Mouse (Mus musculus): ENCODE measurements around the gene Stk32b. TPM values are rescaled to one million over a fixed set of nuclear protein-coding genes. Genes with fewer than 3 reads are reported as not detected.

Stk32b gene
- polyA plus RNA-seq, 1 experiment: 0.88 TPM

DNA sequence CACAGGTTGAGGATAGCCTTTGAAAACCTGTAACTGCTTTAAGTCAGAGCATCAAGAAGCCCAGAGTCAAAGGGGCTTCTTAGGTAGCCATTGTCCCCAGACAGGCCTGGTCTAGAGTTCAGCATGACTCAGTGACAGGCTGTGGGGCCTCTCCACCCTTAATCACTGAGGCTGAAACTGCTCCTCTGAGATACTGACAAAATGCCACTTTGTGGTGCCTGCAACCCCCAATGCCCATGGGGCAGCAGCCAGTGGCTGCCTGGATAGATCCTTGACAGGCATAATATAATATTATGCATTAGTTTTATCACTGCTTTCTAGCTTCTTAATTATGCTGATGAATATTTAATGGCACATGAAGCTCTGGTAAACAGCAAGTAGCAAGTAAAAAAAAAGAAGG is 289.8 kb downstream of the Stk32b start:
- H3K4me1 ChIP-seq (ENCODE audit: control insufficient read depth, insufficient read depth, low read length): no peaks in the 10 kb centered on the region
- H3K27ac ChIP-seq (ENCODE audit: insufficient read depth, low read length): no peak overlapping the region
- H3K4me3 ChIP-seq (ENCODE audit: insufficient read depth, low read length): no peak overlapping the region
- TF ChIP-seq CTCF (IDR thresholded peaks at IDR 0.05; ENCODE audit: extremely low read depth, insufficient read depth, low read length): no peak
- TF ChIP-seq POLR2A (IDR thresholded peaks at IDR 0.05; ENCODE audit: extremely low read depth, insufficient read depth, low read length): no peak

DNA sequence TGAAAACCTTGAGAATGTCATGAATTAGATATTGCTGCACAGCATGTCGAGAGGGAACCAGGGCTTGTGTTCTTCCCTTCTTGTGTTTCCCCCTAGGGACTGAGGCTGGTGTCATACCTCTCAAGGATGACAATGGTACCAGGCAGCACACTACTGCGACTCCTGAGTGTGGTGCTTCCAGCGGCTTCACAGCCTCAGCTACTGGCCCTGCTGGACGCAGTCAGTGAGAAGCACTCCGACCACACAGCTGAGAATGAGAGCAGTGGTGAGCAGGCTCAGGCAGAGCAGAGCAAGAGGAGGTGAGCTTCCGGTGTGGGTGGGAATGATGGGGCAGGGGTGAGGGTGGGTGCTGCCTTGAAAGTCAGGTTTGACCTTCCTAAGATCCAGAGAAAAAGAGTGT is 297.9 kb downstream of the Stk32b start:
- no peak overlapping the region for H3K27ac ChIP-seq (ENCODE audit: insufficient read depth, low read length)

More for the DNA sequence above, 297.9 kb downstream of the Stk32b start:
- H3K4me1 ChIP-seq (ENCODE audit: control insufficient read depth, insufficient read depth, low read length): peaks cover 1% of the 10 kb centered on the region; the same call in 1 of the 2 replicates
- TF ChIP-seq POLR2A (IDR thresholded peaks at IDR 0.05; ENCODE audit: extremely low read depth, insufficient read depth, low read length) (no peak), CTCF (IDR thresholded peaks at IDR 0.05; ENCODE audit: extremely low read depth, insufficient read depth, low read length) (no peak)
- H3K4me3 ChIP-seq (ENCODE audit: insufficient read depth, low read length): no peak overlapping the region

Other genes with a start within 250 kb of the Stk32b start
- 1.2 and 2.1 TPM in 2 replicates for gene Cytl1, start 18.3 kb upstream of the Stk32b start, polyA plus RNA-seq (2012; rRNA removed)
- 4.5 and 5.5 TPM in 2 replicates for gene Msx1, start 107.4 kb upstream of the Stk32b start, polyA plus RNA-seq (2012; rRNA removed)

All from cortical plate, adult 2 months (tissue).